Mouse (Mus musculus): ENCODE results near the gene Cfap46. TPM values are rescaled to one million over a fixed set of nuclear protein-coding genes. Genes with fewer than 3 reads are reported as not detected.

Cfap46 gene
- polyA plus RNA-seq, 1 experiment: not detected

GRCm38 (mm10) chr7:139551519-139551918 lies 132.1 kb downstream of the Cfap46 start:
- TF ChIP-seq CTCF (IDR thresholded peaks at IDR 0.05; ENCODE audit: insufficient read depth, low read depth, low read length) (no peak), POLR2A (IDR thresholded peaks at IDR 0.05; ENCODE audit: insufficient read depth, low read depth, low read length) (no peak)
- Histone ChIP-seq H3K4me1 (ENCODE audit: control insufficient read depth, insufficient read depth, low read length) (peaks cover 2% of the 10 kb centered on the region; the same call in 1 of the 2 replicates), H3K4me3 (ENCODE audit: insufficient read depth, low read depth, low read length) (no peak overlapping the region), H3K27ac (ENCODE audit: insufficient read depth, low read depth, low read length) (no peak overlapping the region)
- WGBS: 90% methylated on average over 2 of the region's 2 CpGs

Other genes with a start within 250 kb of the Cfap46 start
- gene Nkx6-2, start 101.0 kb downstream of the Cfap46 start, polyA plus RNA-seq (2012; ENCODE audit: insufficient read depth, insufficient read length, low replicate concordance, missing spikeins): not detected in 2 replicates
- gene Adgra1, start 150.4 kb upstream of the Cfap46 start, polyA plus RNA-seq (2012; ENCODE audit: insufficient read depth, insufficient read length, low replicate concordance, missing spikeins): not detected in 2 replicates
- gene Kndc1, start 210.9 kb upstream of the Cfap46 start, polyA plus RNA-seq (2012; ENCODE audit: insufficient read depth, insufficient read length, low replicate concordance, missing spikeins): not detected in 2 replicates

Measured in olfactory bulb, adult 2 months (tissue).